Mouse (Mus musculus): ENCODE results near the gene Prss50.

DNA sequence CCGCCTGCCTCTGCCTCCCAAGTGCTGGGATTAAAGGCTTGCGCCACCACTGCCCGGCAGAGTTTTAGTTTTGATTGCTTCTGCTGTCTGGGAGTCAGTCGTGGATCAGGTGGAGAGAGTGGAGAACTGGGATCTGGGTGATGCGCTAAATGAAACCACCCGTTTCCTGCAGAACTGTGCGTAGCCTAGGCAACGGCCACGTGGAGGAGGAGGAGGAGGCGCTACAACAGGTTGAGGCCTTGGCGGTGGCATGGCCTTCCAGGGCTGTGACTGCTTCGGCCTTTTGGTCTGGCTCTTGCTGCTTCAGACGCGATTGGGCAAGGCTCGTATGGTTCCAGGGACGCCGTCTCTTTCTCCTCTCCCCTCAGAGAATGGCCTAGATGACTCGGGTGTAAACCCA lies 44.0 kb upstream of the Prss50 start, which contains the start of gene Prss44:
- TF ChIP-seq CTCF (IDR thresholded peaks at IDR 0.05; ENCODE audit: low read depth) (no peak), EP300 (IDR thresholded peaks at IDR 0.05; ENCODE audit: low read depth) (no peak)
